Mouse (Mus musculus): Measurements from ENCODE around the gene Tmem170. TPM values are rescaled to one million over a fixed set of nuclear protein-coding genes. Genes with fewer than 3 reads are reported as not detected.
A peak's percentile ranks its signal among the peaks of the same experiment; 100 is the strongest.
"Not testable (repeated sequence)": the region's sequence is repeated elsewhere in the genome, so short reads cannot be mapped to it uniquely, and the experiment has no call there.

Tmem170 gene
- total RNA-seq, 2 experiments from 2014 or later, result 3.5 to 4.4 TPM

DNA sequence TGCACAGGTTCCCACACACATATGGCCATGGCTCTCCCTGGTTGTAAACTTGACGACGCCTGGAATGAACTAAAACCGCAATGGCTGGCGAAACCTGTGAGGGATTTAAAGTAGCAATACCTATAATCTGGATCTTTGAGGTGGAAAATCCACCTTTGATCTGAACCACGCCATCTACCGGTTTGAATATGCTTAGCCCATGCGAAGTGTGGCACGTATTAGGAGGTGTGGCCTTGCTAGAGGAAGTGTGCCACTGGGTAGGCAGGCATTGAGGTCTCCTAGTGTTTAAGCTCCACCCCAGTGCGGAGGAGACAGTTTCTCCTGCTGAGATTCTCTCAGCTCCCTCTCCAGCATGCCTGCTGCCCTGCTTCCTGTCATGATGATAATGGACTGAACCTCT, 1.2 kb upstream of the Tmem170 start:
- no peak for DNase-seq (ENCODE audit: low spot score in 2 of 2)

- no peak for DNase-seq (ENCODE audit: low spot score in 2 of 2)
Measured at GRCm38 (mm10) chr8:111875758-111876157, 792 bp downstream of the Tmem170 start.

GRCm38 (mm10) chr8:111871278-111871677, 5.3 kb downstream of the Tmem170 start:
- no peak for DNase-seq (ENCODE audit: low spot score in 2 of 2)

- no peak for DNase-seq (ENCODE audit: low spot score in 2 of 2)
Measured at GRCm38 (mm10) chr8:111870379-111870778, 6.2 kb downstream of the Tmem170 start.

DNA sequence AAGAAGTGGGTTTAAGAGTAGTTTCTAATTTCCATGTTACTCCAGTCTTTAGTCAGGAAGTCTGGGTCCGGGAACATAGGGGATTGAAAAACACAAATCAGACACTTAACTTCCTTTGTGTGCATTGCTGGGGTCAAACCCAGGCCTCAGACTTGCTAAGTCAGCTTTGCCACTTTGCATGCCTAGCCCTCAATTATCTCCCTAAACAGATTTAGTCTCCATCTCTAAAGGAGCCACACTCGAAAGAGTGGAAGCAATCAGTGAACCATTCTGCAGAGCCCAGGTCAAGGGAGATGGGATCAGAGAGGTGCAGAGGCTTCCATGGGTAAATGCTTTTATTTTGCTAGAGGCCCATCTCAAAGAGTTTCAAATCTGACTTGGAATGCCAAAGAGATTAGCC, 7.9 kb downstream of the Tmem170 start:
- no peak for DNase-seq (ENCODE audit: low spot score in 2 of 2)

- no peak for DNase-seq (ENCODE audit: low spot score in 2 of 2)
Measured at GRCm38 (mm10) chr8:111865857-111866256, 10.7 kb downstream of the Tmem170 start.

DNA sequence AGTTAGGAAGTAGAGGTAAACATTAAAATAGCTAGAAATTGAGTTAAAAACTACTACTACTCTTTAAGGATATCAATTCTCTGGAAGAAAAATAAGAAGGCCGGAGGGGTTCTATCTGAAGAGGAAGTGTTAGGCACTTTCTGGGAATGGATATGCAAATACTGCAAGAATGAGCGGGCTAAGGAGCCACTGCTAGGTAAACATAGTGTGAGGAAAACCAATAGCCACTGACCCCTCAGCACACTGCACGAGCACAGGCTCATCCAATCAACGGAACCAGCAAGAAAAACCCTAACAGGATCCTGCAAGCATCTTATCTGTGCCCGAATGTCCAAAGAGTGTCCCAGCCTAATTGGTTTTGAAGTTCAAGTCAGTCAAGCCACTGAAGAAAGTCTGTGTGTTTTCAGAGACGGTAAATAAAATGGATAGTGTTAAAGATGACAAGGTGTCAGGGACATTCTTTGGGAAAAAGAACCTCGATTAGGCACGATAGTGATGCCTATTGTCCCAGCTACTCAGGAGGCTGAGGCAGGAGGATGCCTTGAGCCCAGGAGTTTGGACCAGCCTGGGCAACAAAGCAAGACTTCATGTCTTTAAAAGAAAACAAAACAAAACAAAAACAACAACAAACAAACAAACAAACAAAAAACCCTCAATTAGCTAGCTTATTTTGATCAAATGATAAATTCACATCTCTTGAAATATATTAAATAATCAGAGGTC, 11.3 kb downstream of the Tmem170 start:
- DNase-seq (ENCODE audit: low spot score in 2 of 2), result no peak

GRCm38 (mm10) chr8:111864648-111865047, 11.9 kb downstream of the Tmem170 start:
- DNase-seq (ENCODE audit: low spot score in 2 of 2), result no peak

GRCm38 (mm10) chr8:111863280-111863679, 13.3 kb downstream of the Tmem170 start:
- no peak for DNase-seq (ENCODE audit: low spot score in 2 of 2)

DNA sequence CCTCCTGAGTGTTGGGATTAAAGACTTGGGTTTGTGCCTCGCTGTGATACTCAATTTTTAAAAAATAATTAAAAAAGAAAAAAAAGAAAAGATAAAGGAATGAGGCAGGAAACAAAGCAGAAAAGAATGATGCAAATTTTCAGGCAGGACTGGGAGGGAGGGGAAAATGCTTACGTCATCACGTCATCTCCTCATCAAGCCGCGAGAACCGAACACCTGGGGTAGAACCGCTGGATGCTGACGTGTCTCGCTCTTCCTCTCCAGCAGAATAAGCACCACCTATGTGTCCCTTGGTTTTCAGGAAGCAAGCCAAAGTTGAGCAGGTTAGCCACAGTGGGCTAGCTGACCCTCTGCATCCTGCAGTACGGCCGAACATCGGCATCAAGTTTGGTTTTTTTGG, 20.6 kb downstream of the Tmem170 start:
- no peak for DNase-seq (ENCODE audit: low spot score in 2 of 2)

GRCm38 (mm10) chr8:111853861-111854501, 22.6 kb downstream of the Tmem170 start, which contains the start of gene Cfdp1:
Gene Cfdp1 (minus strand): TSS chr8:111854291.
- peak; percentile 92 to 98 for DNase-seq (ENCODE audit: low spot score in 2 of 2)

- DNase-seq (ENCODE audit: low spot score in 2 of 2), result not testable (repeated sequence)
Measured at GRCm38 (mm10) chr8:111853219-111853618, 23.3 kb downstream of the Tmem170 start.

DNA sequence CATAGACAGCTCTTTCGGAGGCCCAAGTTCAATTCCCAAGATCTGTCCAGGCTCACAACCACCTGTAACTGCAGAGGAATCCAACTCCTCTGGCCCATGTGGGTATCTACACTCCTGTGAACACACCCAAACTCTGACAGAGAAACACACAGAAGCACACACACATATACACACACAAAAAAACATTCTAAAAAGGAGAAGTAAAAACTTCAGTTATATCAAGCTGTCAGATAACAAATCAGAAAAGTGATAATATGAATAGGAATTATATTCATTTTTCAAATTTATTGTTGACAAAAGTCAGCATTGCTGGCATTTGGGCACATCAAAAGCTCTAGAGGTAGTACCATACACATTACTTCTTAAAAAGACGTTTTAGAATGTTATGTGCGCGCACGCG, 29.8 kb downstream of the Tmem170 start:
- no peak for DNase-seq (ENCODE audit: low spot score in 2 of 2)

DNA sequence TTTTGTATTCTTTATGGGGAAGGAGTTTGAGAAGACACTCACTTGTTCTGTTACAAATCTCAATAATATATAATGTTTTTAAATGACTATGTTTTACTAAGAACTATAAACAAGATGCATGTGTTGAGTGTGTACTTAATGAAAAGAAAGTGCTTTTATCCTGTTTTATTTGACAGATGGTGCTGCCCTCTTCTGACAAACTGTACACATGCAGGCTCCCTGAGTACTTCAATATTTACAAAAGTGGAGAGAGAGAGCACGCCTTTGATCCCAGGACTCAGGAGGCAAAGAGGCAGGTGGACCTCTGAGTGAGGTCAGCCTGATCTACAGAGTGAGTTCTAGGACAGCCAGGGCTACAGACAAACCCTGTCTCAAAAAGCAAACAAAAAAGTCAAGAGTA, 41.0 kb downstream of the Tmem170 start:
- no peak for DNase-seq (ENCODE audit: low spot score in 2 of 2)

GRCm38 (mm10) chr8:111834011-111834410, 42.5 kb downstream of the Tmem170 start:
- DNase-seq (ENCODE audit: low spot score in 2 of 2), result no peak

GRCm38 (mm10) chr8:111832983-111833382, 43.6 kb downstream of the Tmem170 start:
- no peak for DNase-seq (ENCODE audit: low spot score in 2 of 2)

DNA sequence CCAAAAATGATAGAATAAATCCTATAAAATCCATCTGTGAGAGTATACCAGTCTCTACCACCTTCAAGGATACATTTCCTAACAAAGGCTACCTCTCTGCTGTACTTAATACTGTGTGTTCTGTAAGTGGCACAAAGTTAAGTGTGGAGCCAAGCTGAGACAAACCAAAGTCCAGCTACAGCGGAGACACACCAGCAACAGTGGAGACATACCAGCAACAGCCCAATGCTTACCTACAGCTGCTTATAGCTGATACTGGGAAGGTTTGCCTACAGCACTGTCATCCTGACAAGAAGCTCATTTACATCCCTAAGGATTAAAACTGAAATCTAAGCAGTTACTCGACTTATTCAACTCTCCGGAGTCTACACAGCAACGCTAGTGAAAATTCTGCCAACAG, 44.6 kb downstream of the Tmem170 start:
- DNase-seq (ENCODE audit: low spot score in 2 of 2), result no peak

GRCm38 (mm10) chr8:111828595-111828994, 48.0 kb downstream of the Tmem170 start:
- no peak for DNase-seq (ENCODE audit: low spot score in 2 of 2)

DNA sequence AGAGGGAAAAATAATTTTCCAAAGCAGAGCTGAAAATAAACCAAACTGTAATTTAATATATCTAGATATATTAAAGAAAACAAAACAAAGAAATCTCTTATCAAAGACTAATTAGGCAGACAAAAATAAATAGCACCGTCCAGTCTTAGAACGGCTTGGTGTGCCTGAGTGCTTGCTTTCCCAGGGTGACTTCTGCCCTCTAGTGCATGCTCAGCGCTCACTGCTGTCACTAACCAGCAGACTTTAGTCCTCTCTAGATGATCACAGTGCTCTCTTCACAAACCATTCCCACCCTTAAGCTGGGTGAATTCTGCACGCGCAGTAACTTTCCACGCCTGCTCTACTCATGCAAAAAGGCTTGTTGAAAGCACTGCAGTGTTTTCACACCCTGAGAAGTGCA, 51.3 kb downstream of the Tmem170 start:
- DNase-seq (ENCODE audit: low spot score in 2 of 2), result no peak

GRCm38 (mm10) chr8:111824334-111824733, 52.2 kb downstream of the Tmem170 start:
- DNase-seq (ENCODE audit: low spot score in 2 of 2), result no peak

DNA sequence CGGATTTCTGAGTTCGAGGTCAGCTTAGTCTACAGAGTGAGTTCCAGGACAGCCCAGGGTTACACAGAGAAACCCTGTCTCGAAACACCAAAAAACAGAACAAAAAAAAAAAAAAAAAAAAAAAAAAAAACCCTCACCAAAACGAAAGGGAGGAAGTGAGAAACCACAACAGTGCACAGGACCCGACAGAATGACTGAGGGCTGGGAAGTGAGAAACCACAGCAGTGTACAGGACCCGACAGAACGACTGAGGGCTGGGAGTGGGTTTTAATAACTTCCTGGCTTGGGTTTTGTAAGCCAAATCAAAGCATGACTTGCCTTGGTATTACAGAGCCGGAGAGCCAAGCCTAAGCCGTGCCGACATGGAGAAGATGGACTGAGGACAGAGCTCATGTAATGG, 55.4 kb downstream of the Tmem170 start:
- no peak for DNase-seq (ENCODE audit: low spot score in 2 of 2)

DNA sequence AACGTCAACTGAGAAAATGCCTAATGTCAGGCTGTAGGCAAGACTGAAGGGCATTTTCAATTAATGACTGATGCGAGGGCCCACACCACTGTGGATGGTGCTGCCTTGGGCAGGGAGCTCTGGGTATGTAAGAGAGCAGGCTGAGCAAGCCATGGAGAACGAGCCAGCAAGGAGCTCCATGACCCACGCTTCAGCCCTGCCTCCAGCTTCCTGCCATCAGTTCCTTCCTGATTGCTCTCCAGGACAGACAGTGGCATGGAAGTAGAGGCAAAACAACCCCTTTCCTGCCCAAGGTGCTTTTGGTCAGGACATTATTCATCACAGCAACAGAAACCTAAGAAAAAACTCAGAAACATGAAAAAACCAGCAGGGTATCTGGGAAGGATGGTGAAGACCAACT, 55.9 kb downstream of the Tmem170 start:
- DNase-seq (ENCODE audit: low spot score in 2 of 2), result no peak

- DNase-seq (ENCODE audit: low spot score in 2 of 2), result no peak
Measured at GRCm38 (mm10) chr8:111820018-111820417, 56.5 kb downstream of the Tmem170 start.

Data from layer of hippocampus, postnatal 14 days (tissue).